Mouse (Mus musculus): Measurements from ENCODE around the gene Samd15.

Gene Samd15

GRCm38 (mm10) chr12:87230379-87230895, 30.9 kb downstream of the Samd15 start:
- DNase-seq (ENCODE audit: low spot score in 2 of 2), result no peak

GRCm38 (mm10) chr12:87236882-87237483, 37.5 kb downstream of the Samd15 start:
- DNase-seq (ENCODE audit: low spot score in 2 of 2), result no peak

GRCm38 (mm10) chr12:87238632-87239031, 39.1 kb downstream of the Samd15 start, which contains the start of gene Noxred1:
Gene Noxred1 (minus strand): TSS chr12:87238732.
- no peak for DNase-seq (ENCODE audit: low spot score in 2 of 2)

GRCm38 (mm10) chr12:87250161-87250560, 50.6 kb downstream of the Samd15 start:
- DNase-seq (ENCODE audit: low spot score in 2 of 2), result no peak

GRCm38 (mm10) chr12:87253878-87254277, 54.4 kb downstream of the Samd15 start:
- no peak for DNase-seq (ENCODE audit: low spot score in 2 of 2)

GRCm38 (mm10) chr12:87256629-87257028, 57.1 kb downstream of the Samd15 start:
- no peak for DNase-seq (ENCODE audit: low spot score in 2 of 2)

- no peak for DNase-seq (ENCODE audit: low spot score in 2 of 2)
These were observed 61.0 kb downstream of the Samd15 start for GRCm38 (mm10) chr12:87260562-87260961.
